Mouse (Mus musculus): ENCODE measurements around the gene Gm9736. TPM values are rescaled to one million over a fixed set of nuclear protein-coding genes. Genes with fewer than 3 reads are reported as not detected.
"Not testable (repeated sequence)": the region's sequence is repeated elsewhere in the genome, so short reads cannot be mapped to it uniquely, and the experiment has no call there.

Gm9736 gene
- total RNA-seq (2015) = not detected in 2 replicates
- total RNA-seq (2017) = not detected in 2 replicates

DNA sequence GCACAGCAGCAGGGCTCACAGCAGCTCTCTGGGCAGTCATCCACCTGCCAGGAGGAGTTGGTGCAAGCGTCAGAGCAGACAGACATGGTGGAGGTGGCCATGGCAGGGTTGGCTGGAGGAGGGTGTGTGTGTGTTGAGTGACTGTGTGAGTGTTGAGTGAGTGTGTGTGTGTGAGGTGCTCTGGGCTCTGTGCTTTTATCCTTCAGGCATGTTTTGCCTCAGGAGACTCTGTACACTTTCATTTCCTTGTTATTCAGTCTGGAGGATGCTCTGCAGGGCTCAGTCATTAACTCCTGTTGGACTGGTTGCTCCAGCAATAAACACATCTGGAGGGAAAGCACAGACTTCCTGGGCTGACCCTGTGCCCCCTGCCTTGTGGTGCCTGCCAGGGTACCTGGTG is at the start of gene Gm9736:
TSS of gene Gm9736 (minus strand) at position 101 of the 400 bp plus-strand sequence.
- not testable (repeated sequence) for ATAC-seq (ENCODE audit: poor library complexity, severe bottlenecking)

DNA sequence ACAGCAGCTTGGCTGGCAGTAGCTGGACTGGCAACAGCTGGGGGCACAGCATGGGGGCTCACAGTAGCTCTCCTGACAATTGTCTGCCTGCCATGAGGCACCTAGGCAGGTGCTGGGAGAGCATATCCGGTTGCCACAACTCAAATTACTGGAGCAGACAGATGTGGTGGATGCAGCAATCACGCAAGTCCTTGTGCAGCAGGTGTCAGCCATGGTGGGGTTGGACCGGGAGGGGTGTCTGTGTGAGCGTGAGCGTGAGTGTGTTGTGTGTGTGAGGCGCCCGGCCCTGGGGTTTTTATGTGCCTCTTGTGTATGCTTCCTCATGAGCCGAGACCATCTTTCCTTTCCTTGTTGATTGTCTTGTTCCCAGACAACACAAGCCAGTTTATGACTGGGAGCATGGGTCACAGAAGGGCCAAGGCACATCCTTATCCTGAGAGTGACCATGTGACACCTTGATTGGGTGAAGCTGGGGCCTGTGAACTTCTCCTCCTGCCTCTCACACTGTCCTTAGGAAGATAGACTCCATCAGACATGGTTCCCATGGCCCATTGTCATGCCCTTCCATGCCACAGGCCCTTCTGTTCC is 47.9 kb upstream of the Gm9736 start, which contains the start of gene Gm19668:
TSS of gene Gm19668 (minus strand) at position 213 of the 588 bp plus-strand sequence.
- ATAC-seq (ENCODE audit: poor library complexity, severe bottlenecking) = no peak

DNA sequence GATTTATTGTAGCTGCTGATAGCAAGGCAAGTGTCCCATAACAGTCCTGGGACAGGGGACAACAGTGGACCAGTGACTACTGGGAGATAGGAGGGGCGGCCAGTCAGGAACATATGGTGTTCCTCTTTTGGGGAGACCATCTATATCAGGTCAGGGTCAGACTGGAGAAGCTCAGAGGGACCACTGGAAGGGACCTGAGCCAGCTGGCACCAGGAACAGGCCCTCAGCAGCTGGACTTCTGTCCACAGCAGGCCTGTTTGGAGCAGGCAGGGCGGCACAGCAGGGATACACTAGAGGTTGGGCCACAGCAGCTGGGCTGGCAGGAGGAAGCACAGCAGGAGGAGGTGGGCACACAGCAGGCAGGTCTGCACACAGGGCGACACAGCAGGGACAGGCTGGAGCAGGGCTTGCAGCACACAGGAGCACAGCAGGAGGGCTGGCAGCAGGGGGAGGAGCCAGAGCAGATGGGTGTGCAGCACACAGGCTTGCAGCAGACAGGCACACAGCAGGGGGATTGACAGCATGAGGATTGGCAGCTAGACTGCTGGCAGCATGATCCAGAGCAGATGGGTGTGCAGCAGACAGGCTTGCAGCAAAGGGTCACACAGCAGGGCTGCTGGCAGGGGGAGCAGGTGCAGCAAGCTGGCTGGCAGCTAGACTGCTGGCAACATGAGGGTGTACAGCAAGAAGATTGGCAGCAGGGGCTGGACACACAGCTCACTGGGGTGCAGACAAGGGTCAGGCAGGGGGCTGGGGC is 47.2 kb upstream of the Gm9736 start:
- not testable (repeated sequence) for ATAC-seq (ENCODE audit: poor library complexity, severe bottlenecking)

DNA sequence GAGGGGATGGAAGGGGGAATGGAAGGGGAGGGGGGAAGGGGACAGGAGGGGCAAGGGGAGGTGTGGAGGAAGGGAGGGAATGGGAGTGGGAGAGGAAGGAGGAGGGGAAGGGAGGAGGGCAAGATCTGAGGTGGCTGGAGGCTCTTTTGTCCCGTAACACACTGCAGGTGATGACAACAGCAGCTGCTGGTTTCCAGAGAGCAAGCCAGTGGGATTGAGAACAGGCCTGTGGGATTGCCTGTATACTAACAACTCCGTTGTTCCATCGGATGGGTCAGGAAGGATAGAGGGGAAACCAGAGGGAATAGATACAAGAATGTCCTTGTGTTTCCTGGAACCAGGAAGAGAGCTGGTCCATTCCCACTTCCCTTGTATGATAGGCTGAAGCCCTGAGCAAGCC is 46.5 kb upstream of the Gm9736 start:
- no peak for ATAC-seq (ENCODE audit: poor library complexity, severe bottlenecking)

DNA sequence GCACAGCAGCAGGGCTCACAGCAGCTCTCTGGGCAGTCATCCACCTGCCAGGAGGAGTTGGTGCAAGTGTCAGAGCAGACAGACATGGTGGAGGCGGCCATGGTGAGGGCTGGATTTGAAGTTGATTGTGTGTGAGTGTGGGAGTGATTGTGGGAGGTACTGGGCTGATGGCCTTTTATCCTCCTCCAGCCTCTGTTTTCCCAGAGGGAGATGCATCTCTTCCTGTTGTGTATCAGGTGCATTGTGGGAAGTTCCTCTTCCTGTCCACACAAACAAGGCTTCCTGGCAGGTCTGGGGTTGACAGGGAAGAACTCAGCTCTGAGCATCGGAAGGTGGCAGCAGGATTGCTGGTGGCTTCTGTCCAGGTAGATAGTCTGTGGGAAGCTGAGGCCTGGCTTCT is 43.8 kb upstream of the Gm9736 start, which contains the start of gene Gm9639:
TSS of gene Gm9639 (minus strand) at position 101 of the 400 bp plus-strand sequence.
- ATAC-seq (ENCODE audit: poor library complexity, severe bottlenecking) = no peak

DNA sequence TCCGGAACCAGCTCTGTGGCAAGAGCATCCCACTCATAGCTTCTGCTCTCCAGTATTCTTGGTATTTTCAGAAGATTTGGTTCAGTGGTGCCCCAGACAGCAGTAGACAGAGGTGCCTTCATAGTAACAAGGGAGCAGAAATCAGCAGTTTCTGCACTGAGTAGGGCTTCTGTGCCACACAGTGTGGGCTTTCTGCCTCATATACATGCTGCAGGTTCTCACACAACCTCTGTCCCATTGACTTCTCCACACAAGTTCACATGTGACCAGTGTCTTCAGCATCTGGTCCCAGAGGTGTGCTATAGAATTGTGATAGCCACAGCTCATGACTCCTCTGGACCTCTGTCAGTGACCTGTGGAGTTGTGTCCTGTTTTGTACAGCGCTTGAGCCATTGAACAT is 37.5 kb upstream of the Gm9736 start:
- no peak for ATAC-seq (ENCODE audit: poor library complexity, severe bottlenecking)

DNA sequence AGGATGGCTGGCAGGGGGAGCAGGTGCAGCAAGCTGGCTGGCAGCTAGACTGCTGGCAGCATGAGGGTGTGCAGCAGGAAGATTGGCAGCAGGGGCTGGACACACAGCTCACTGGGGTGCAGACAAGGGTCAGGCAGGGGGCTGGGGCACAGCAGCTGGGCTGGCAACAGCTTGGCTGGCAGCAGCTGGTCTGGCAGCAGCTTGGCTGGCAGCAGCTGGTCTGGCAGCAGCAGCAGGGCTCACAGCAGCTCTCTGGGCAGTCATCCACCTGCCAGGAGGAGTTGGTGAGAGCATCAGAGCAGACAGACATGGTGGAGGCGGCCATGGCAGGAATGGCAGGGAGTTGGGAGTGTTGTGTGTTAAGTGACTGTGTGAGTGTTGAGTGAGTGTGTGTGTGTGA is 36.7 kb upstream of the Gm9736 start, which contains the start of gene Gm7137:
TSS of gene Gm7137 (minus strand) at position 325 of the 400 bp plus-strand sequence.
- not testable (repeated sequence) for ATAC-seq (ENCODE audit: poor library complexity, severe bottlenecking)

DNA sequence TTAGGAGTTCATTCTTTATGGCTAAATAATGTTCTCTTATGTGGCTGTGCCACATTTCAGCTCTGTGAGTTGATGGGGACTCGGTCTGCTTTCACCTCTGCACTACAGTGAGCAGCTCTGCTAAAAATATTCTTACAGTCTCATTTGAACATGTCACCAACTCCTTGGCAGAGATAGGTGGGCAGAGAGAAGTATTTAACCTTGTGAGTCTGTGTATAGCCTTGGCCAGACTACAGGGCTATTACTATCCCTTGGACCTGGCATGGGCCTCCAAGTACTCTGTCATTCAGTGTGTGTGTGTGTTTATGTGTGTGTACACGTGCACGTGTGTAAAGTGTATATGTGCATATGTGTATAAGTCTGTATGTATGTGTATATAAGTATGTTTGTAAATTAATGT is 32.2 kb upstream of the Gm9736 start:
- not testable (repeated sequence) for ATAC-seq (ENCODE audit: poor library complexity, severe bottlenecking)

DNA sequence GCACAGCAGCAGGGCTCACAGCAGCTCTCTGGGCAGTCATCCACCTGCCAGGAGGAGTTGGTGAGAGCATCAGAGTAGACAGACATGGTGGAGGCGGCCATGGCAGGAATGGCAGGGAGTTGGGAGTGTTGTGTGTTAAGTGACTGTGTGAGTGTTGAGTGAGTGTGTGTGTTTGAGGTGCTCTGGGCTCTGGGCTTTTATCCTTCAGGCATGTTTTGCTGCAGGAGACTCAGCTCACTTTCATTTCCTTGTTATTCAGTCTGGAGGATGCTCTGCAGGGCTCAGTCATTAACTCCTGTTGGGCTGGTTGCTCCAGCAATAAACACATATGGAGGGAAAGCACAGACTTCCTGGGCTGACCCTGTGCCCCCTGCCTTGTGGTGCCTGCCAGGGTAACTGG is 31.3 kb upstream of the Gm9736 start, which contains the start of gene Gm3250:
TSS of gene Gm3250 (minus strand) at position 101 of the 400 bp plus-strand sequence.
- ATAC-seq (ENCODE audit: poor library complexity, severe bottlenecking) = not testable (repeated sequence)

DNA sequence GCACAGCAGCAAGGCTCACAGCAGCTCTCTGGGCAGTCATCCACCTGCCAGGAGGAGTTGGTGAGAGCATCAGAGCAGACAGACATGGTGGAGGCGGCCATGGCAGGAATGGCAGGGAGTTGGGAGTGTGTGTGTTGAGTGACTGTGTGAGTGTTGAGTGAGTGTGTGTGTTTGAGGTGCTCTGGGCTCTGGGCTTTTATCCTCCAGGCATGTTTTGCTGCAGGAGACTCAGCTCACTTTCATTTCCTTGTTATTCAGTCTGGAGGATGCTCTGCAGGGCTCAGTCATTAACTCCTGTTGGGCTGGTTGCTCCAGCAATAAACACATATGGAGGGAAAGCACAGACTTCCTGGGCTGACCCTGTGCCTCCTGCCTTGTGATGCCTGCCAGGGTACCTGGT is 25.7 kb upstream of the Gm9736 start, which contains the start of gene Gm7138:
TSS of gene Gm7138 (minus strand) at position 101 of the 400 bp plus-strand sequence.
- ATAC-seq (ENCODE audit: poor library complexity, severe bottlenecking) = not testable (repeated sequence)

DNA sequence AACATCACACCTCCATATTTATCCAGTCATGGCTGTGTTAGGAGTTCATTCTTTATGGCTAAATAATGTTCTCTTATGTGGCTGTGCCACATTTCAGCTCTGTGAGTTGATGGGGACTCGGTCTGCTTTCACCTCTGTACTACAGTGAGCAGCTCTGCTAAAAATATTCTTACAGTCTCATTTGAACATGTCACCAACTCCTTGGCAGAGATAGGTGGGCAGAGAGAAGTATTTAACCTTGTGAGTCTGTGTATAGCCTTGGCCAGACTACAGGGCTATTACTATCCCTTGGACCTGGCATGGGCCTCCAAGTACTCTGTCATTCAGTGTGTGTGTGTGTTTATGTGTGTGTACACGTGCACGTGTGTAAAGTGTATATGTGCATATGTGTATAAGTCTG is 21.0 kb upstream of the Gm9736 start:
- ATAC-seq (ENCODE audit: poor library complexity, severe bottlenecking) = not testable (repeated sequence)

DNA sequence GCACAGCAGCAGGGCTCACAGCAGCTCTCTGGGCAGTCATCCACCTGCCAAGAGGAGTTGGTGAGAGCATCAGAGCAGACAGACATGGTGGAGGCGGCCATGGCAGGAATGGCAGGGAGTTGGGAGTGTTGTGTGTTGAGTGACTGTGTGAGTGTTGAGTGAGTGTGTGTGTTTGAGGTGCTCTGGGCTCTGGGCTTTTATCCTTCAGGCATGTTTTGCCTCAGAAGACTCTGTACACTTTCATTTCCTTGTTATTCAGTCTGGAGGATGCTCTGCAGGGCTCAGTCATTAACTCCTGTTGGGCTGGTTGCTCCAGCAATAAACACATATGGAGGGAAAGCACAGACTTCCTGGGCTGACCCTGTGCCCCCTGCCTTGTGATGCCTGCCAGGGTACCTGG is 20.1 kb upstream of the Gm9736 start, which contains the start of gene Gm3238:
TSS of gene Gm3238 (minus strand) at position 101 of the 400 bp plus-strand sequence.
- ATAC-seq (ENCODE audit: poor library complexity, severe bottlenecking) = not testable (repeated sequence)

DNA sequence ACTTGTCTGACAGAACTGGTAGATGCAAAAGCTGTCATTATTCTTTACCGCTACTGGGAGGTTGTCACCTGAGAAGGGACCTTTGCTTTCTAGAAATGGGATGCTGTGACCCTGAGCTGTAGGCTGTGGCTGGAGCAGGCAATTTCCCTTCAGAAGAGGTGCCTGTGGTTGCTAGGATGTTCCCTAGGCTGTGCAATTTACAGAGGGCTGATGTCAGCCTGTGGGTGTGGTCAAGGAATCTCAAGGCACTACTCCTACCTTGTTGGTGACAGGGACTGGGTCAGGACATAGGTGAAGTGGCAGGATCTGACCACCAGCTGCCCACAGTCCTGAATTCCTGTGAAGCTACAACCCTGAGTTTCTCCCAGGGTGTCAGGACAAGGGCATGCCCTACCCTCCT is 18.6 kb upstream of the Gm9736 start:
- ATAC-seq (ENCODE audit: poor library complexity, severe bottlenecking) = no peak

DNA sequence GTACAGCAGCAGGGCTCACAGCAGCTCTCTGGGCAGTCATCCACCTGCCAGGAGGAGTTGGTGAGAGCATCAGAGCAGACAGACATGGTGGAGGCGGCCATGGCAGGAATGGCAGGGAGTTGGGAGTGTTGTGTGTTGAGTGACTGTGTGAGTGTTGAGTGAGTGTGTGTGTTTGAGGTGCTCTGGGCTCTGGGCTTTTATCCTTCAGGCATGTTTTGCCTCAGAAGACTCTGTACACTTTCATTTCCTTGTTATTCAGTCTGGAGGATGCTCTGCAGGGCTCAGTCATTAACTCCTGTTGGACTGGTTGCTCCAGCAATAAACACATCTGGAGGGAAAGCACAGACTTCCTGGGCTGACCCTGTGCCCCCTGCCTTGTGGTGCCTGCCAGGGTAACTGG is 8.4 kb upstream of the Gm9736 start, which contains the start of gene Gm3233:
TSS of gene Gm3233 (minus strand) at position 101 of the 400 bp plus-strand sequence.
- not testable (repeated sequence) for ATAC-seq (ENCODE audit: poor library complexity, severe bottlenecking)

DNA sequence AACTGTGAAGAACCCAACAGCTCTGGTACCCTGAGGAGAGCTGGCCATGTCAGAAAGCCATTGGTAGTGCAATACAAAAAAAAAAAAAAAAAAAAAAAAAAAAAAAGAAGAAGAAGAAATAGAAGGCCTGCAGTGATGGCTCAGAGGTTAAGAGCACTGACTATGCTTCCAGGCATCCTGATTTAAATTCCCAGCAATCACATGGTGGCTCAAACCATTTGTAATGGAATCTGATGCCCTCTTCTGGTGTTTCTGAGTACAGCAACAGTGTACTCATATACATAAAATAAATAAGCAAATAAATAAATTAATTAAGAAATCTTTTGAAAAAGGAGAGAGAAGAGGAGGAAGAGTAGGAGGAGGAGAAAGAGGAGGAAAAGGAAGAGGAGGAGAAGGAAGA is 2.3 kb upstream of the Gm9736 start:
- no peak for ATAC-seq (ENCODE audit: poor library complexity, severe bottlenecking)

DNA sequence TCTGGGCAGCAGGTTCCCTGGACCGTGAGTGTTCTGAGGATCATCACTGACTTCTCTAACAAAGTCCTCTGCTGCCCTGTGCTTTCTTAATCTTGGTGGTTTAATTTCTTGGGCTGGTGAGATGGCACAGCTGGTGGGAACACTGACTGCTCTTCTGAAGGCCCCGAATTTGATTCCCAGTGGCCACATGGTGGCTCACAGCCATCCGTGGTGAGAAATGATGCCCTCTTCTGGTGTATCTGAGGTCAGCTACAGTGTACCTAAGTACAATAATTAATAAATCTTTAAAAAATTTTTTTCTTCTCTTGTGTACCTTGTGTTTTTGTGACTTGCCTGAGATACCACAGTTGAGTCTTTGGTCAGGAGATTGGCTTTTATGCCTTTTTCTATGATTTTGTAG is 1.2 kb upstream of the Gm9736 start:
- ATAC-seq (ENCODE audit: poor library complexity, severe bottlenecking) = not testable (repeated sequence)

DNA sequence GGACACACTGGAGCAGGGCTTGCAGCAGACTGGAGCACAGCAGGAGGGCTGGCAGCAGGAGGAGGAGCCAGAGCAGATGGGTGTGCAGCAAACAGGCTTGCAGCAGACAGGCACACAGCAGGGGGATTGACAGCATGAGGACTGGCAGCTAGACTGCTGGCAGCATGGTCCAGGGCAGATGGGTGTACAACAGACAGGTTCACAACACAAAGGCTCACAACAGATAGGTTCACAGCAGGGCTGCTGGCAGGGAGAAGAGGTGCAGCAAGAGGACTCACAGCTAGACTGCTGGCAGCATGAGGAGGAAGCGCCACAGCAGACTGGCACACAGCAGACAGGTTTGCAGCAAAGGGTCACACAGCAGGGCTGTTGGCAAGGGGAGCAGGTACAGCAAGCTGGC is 468 bp downstream of the Gm9736 start:
- ATAC-seq (ENCODE audit: poor library complexity, severe bottlenecking) = not testable (repeated sequence)

DNA sequence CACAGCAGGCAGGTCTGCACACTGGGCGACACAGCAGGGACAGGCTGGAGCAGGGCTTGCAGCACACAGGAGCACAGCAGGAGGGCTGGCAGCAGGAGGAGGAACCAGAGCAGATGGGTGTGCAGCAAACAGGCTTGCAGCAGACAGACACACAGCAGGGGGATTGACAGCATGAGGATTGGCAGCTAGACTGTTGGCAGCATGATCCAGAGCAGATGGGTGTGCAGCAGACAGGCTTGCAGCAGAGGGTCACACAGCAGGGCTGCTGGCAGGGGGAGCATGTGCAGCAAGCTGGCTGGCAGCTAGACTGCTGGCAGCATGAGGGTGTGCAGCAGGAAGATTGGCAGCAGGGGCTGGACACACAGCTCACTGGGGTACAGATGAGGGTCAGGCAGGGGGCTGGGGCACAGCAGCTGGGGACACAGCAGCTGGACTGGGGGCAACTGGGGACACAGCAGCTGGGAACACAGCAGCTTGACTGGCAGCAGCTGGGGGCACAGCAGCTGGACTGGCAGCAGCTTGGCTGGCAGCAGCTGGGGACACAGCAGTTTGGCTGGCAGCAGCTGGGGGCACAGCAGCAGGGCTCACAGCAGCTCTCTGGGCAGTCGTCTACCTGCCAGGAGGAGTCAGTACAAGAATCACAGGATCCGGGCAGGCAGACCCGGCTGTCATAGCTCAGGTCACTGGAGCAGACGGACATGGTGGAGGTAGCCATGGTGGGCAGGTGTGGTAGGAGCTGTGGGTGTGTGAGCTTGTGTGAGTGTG is 9.0 kb downstream of the Gm9736 start, which contains the start of gene Gm18596:
TSS of gene Gm18596 (minus strand) at position 715 of the 765 bp plus-strand sequence.
- not testable (repeated sequence) for ATAC-seq (ENCODE audit: poor library complexity, severe bottlenecking)

DNA sequence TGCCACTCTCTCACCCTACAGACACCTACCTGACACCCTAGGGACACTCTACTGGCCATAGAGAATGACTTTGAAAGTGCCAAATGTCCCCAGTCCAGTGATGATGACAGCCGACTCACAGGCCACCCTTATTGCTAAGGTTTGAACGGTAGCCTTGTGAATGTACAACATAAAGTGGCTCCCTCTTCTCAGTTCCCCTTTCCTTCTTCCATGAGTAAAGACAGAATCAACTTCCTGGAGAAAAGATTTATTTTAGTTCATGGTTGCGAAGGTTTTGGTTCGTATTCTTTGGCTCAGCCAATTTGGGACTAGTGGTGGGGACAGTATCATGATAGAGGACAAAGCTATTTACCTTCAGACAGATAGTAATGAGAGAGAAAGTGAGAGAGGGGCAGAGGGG is 12.2 kb downstream of the Gm9736 start:
- no peak for ATAC-seq (ENCODE audit: poor library complexity, severe bottlenecking)

DNA sequence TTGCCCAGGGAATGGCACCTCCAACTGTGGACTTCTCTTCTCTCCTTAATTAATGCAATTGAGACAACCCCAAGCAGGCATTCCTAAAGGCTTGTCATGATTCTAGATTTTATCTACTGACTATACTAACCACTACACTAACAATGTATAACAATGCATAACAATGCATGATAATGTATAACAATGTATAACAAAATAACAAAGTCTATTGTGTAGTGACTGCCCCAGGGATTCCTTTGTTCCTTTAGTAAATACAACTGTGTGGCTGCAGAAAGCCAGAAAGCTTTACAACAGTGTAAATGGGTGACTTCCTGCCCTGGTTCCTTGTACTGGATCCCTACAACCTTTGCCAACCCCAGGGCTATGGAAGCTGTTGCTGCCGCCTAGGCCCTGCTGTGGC is 15.2 kb downstream of the Gm9736 start:
- ATAC-seq (ENCODE audit: poor library complexity, severe bottlenecking) = no peak

DNA sequence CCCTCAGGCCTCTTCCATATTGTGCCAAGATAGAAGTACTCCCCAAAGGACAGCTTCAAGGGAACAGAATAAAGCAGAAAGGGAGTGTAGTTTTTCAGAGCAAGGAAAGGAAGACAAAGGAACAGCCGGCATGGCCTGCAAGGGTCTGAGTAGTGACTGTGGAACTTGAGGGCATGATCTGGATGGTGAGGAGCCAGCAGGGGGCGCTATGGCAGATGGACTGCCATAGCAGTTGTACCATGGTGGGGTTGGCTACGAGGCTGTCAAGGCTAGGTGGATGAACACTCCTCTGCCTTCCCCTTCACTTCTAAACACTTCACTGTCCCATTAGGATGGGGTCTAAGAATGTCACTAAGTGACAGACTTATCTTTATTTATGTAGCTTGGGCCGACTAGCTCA is 21.9 kb downstream of the Gm9736 start:
- ATAC-seq (ENCODE audit: poor library complexity, severe bottlenecking) = no peak
